Mouse (Mus musculus) right cerebral cortex, adult 2 months (tissue): ENCODE data around the gene Slc25a54.

Source experiments
- DNase-seq, 2 experiments: peaks; one replicate each; pipeline ENCODE4 v3.0.0; 2021 to 2022; ENCODE audit warnings: low spot score in 2 of 2

Gene Slc25a54

GRCm38 (mm10) chr3:109080169-109080568 is at the start of gene Slc25a54:
Slc25a54 (plus strand) TSS chr3:109080469.
- no peak for DNase-seq

GRCm38 (mm10) chr3:109030817-109031216 is 49.5 kb upstream of the Slc25a54 start:
- DNase-seq: no peak

GRCm38 (mm10) chr3:109031626-109032025 is 48.6 kb upstream of the Slc25a54 start:
- no peak for DNase-seq

- no peak for DNase-seq
These were observed 48.0 kb upstream of the Slc25a54 start for GRCm38 (mm10) chr3:109032306-109032705.

GRCm38 (mm10) chr3:109034411-109034810 is 45.9 kb upstream of the Slc25a54 start:
- no peak for DNase-seq

- no peak for DNase-seq
These were observed 39.4 kb upstream of the Slc25a54 start for GRCm38 (mm10) chr3:109040908-109041307.

- no peak for DNase-seq
These were observed 36.9 kb upstream of the Slc25a54 start for GRCm38 (mm10) chr3:109043395-109043794.

GRCm38 (mm10) chr3:109046428-109046827 is 33.8 kb upstream of the Slc25a54 start:
- no peak for DNase-seq

GRCm38 (mm10) chr3:109047707-109048283 is 32.5 kb upstream of the Slc25a54 start:
- no peak for DNase-seq

GRCm38 (mm10) chr3:109051056-109051945 is 29.0 kb upstream of the Slc25a54 start:
- no peak for DNase-seq

- no peak for DNase-seq
These were observed 28.3 kb upstream of the Slc25a54 start for GRCm38 (mm10) chr3:109051946-109052331.

GRCm38 (mm10) chr3:109059903-109060302 is 20.4 kb upstream of the Slc25a54 start:
- peak; percentile 6 to 40 for DNase-seq

GRCm38 (mm10) chr3:109062391-109062790 is 17.9 kb upstream of the Slc25a54 start:
- DNase-seq: no peak

- peak; percentile 22 to 49 for DNase-seq
These were observed 17.3 kb upstream of the Slc25a54 start for GRCm38 (mm10) chr3:109062989-109063388.

- no peak for DNase-seq
These were observed 4.1 kb downstream of the Slc25a54 start for GRCm38 (mm10) chr3:109084418-109084817.

- no peak for DNase-seq
These were observed 8.2 kb downstream of the Slc25a54 start for GRCm38 (mm10) chr3:109088460-109088859.

- DNase-seq: peak in 1 of 2 experiments; percentile 2
These were observed 24.4 kb downstream of the Slc25a54 start for GRCm38 (mm10) chr3:109104702-109105101.

GRCm38 (mm10) chr3:109117136-109117535 is 36.9 kb downstream of the Slc25a54 start:
- no peak for DNase-seq

- no peak for DNase-seq
These were observed 39.3 kb downstream of the Slc25a54 start for GRCm38 (mm10) chr3:109119562-109119961.

GRCm38 (mm10) chr3:109119973-109120372 is 39.7 kb downstream of the Slc25a54 start:
- no peak for DNase-seq

GRCm38 (mm10) chr3:109122641-109123530 is 42.6 kb downstream of the Slc25a54 start, which contains the start of gene Slc25a24:
Slc25a24 (plus strand) TSS chr3:109123149.
- DNase-seq: peak; percentile 10 to 38

GRCm38 (mm10) chr3:109123531-109123981 is 43.3 kb downstream of the Slc25a54 start:
- DNase-seq: no peak
